Mouse (Mus musculus) lung, postnatal 10 days (tissue): ENCODE data around the gene Pilrb2.
"Not testable (repeated sequence)": the region's sequence is repeated elsewhere in the genome, so short reads cannot be mapped to it uniquely, and the experiment has no call there.

ENCODE experiments used
- DNase-seq: peaks from one replicate; pipeline ENCODE4 v3.0.0; 2021

Pilrb2 gene

DNA sequence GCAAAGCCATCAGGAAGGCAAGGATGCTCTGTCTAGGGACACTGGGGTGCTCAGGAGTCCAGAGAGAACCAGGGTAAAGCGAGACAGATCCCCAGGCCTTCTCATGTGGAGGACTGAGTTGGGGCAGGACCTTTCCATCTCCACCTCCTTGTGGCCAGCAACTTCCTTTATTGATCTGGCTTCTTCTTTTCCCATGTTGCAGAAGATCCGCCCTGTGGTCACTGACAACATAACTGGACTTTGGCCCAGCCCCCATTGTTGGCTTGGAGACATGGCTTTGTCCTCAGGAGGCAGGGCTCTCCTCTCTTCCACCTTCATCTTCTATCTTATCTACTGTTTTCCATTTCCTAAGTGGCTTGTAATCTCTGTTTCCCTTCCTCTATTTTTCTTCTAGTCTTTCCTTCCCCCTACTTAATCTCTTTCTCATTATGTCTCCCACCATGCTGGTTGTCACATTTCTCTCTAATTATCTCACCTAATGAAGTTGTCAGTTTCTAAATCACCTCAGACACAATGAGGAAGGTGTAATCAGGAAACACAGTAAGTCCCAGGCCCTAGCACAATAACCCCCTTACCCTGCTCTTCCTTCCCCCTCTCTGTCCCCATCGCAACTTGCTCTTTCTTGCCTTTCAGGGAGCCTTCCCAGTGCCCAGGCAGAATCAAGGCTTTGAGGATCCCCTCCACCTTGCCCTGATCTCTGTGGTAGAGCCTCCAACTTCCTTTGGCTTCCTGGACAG is at the start of gene Pilrb2:
Gene Pilrb2 (minus strand): TSS at position 172 of the 737 bp plus-strand sequence.
- DNase-seq, result not testable (repeated sequence)

DNA sequence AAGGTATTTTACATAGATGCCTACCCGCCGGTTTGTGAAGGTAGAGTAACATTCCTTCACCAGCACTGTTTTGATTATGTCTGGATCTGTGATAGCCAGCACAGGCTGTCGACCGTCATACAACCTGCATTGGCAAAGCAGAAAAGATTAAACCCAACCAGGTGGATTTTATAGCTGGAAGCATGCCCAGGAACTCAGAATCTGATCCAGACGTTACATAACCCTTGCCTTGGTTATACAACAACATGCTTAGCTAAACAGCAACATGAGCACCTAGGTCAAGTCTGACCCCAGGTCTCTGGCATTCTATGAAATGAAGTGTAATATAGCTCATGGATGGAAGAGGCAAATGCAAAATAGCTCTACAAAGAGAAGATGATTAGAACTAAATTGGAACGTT is 43.9 kb upstream of the Pilrb2 start:
- DNase-seq, result peak; percentile 6

DNA sequence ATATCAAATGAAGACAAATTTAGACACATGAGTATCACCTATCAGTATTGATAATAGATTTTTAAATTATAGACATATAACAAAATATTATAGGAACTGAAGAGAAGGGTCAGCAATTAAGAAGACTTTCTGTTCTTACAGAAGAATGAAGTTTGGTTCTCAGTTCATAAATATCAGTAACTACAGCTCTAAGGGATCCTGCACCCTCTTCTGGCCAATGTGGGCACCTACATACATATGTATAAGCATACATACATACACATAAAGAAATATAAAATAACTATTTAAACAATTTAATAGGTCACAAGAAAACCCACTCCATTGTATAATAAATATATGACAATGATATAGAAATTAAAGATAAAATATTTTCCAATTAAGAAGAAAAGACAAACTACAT is 42.9 kb upstream of the Pilrb2 start:
- no peak for DNase-seq

DNA sequence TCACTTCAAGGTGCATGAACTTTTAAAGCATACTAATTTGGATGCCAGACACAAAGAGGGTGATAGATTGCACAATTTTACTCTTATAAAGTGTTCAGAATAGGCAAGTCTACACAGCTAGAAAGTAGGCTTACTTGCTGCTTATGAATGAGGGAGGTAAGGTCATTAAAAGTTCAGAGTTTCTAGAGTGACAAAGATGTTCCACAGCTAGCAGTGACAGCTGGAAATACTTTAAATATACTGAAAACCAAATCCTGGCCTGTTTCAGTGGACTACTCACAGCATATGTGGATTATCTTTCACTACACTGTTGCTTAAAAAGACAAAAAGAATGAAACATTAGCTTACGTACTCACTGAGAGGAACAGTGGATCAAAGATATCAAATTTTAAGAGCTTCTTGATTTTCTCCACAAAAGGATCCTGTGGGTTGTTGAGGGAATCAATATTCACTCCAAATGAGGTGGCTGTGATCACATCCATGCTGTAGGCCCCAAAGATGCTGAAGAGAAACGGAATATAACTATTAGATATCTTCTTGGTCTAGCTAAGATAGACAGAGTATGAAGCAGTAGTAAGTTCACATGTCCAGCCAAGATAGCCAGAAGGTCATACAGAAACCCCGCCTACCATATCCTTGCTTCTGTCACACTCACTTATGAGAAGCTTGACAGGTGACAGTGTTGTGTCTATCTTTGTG is 38.1 kb upstream of the Pilrb2 start:
- peak; percentile 8 for DNase-seq

DNA sequence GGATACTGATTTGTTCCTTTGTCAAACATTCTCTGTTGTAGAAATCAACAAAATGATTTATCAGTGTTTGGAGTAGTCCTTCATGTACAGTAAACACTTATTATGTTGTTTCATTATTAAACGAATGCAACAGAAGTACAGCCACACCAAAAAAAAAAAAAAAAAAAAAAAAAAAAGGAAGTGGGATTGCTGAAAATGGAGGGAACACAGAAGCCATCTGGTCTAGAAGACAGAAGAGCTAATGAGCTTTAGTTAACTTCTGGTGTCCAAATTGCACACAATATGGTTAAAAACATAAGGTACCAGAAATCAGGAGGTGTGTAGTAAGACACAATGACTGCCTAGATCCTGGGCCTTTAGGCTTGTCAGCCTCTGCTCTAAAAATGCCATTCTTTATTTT is 26.2 kb upstream of the Pilrb2 start:
- no peak for DNase-seq

DNA sequence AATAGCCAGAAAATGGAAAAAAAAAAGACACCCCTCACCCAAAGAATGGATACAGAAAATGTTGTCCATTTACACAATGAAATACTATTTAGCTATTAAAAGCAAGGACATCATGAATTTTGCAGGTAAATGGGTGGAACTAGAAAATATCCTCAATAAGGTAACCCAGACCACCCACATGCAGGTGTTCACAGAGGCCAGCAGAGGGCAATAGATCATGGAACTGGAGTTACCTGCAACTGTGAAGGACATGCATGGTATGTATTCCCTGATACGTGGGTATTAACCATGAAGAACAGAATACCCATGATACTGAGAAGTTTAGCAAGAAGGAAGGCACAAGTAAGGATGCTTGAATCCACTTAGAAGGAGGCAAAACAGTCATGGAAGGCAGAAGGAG is 21.3 kb upstream of the Pilrb2 start:
- no peak for DNase-seq

DNA sequence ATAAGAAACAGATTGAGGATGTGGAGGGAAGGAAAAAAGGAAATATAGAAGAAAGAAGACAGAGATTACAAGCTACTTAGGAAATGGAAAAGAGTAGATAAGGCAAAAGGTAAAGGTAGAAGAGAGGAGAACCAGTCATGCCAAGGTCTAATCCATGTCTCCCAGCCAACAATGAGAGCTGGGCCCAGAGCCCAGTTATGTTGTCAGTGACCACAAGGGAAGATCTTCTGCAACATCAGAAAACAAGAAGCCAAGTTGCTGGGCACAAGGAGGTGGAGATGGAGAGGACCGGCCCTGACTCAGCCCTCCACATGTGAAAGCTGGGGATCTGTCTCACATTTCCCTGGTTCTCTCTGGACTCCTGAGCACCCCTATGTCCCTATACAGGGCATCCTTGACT is 16.1 kb upstream of the Pilrb2 start:
- DNase-seq, result no peak

DNA sequence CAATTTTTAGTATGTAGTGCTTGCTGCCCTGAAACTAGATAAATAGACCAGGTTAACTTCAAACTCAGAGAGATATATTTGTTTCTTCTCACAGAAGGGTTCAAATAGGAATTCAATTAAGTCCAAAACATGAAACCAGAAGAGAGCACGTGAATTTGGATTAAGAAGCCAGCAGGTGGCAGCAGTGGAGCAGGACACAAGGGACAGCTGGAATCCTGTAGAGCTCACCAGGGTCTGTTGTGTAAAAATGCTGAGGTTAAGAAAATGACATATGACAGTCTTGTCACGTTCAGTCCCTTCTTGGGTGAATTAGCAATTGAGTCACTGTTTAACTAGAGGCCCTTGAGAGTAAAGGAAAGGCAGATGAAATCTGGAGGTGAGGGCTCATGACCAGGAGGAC is 14.3 kb upstream of the Pilrb2 start:
- DNase-seq, result peak; percentile 77

DNA sequence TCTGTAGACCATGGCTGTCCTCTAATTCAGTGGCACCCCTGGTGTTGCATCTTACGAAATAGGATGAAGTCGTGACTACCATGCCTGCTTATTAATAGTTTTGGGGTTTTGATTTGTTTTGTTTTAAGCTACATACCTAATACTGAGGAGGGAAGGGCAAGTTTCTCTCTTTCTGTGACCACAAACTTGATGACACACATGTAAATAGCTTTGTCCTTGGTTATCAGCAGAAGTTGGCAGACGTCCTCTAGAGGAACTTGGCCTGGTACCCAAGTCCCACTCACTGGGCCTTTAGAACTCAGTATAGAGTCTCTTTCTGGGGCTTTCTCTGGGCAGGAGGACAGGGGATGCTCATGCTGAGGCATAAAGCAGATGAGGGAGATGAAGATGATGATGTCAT is 11.7 kb upstream of the Pilrb2 start:
- DNase-seq, result no peak

DNA sequence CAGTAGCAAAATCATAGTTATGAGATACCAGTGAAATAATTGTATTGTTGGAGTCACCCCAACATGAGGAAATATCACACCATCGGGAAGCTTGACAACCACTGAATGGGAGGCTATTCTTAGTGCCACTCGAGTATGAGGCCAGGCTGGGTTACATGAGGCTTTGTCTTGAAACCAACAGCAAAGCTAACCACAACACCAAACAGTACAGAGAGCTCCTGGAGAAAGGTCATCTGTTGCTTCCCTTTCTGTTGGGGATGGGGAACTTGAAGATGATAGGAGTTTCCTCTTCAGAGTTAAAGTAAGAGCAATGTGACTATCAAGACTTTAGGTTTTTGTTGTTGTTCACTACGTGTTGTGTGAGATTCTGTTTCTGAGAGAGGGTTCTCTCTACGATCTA is 11.3 kb upstream of the Pilrb2 start:
- DNase-seq, result no peak

DNA sequence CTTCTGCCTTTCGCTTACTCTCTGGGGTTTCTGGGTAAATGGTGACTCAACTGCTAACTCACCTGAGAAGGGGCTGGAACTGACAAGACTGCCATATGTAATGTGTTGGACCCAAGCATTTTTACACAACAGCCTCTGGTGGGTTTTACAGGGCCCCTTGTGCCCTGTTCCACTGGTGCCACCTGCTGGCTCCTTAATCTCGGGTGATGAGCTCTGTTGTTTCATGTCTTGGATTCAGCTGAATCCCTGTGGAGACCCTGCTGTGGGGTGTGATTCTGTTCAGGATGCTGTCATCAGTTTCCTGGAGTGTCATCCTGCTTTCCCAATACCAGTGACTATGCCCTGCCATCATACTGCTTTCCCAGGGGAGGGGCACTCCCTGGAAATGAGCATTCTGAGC is 6.2 kb upstream of the Pilrb2 start:
- DNase-seq, result peak; percentile 54

DNA sequence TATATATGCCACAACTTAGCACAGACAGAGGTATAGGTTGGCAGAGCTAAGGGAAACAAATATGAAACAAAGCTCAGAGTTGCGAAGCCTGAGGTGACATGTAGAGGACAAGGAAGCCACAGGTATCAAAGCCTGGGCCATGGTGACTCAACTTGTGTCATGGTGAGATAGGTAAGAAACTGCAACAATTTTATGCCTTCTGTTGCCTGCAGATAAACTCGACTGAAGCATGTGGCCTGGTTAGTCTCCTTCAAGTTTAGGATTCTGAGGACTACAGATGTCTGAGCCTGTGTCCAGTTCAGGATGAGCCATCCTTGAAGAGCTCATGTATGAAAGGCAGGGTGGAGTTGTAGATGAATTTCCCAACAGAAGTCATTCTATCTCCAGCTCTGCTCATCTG is 3.4 kb upstream of the Pilrb2 start:
- no peak for DNase-seq

DNA sequence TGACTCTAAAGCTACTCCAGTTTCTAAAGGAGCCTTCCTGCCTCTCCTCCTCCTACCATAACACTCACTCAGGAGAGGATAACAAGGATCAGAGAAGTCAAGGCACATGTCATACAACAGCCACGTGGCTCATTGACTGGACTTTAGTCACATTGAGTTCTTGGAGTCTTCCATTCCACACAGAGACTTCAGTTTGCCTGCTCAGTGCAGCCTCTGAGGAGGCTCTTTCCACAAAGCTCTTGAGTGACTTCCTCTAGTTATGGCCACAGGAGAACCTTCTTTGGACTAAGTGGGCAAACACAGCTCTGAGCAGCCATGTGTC is 727 bp upstream of the Pilrb2 start:
- DNase-seq, result not testable (repeated sequence)

DNA sequence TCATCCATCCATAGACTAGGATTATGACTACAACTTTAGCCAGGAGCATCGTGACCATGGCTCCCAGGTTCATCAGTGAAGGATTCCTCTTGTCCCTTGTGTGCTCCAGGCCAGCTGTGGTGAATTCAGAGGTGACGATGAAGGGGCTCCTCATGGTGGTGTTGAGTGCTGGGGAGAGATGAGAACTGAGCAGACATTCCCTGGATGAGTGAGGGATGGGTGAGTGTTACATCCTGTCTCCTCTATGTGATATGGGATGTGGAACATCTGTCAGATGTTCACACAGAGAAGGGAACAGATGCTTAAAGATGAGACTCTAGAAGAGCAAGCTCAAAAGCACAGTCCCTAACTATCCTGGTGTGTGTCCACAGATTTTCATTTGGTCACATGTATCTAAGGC is 3.0 kb downstream of the Pilrb2 start:
- not testable (repeated sequence) for DNase-seq

DNA sequence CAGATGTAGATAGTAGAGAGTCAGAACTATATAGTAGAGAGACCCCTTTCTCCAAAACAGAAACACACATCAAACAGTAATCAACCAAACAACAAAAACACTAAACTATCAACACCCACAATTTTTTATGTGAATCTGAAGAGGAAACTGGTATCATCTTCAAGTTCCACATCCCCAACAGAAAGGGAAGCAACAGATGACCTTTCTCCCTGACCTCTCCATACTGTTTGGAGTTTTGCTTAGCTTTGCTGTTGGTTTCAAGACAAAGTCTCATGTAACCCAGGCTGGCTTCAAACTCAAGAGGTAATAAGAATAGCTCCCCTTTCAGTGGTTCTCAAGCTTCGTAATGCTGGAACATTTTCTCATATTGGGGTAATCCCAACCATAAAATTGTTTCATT is 7.6 kb downstream of the Pilrb2 start:
- not testable (repeated sequence) for DNase-seq

DNA sequence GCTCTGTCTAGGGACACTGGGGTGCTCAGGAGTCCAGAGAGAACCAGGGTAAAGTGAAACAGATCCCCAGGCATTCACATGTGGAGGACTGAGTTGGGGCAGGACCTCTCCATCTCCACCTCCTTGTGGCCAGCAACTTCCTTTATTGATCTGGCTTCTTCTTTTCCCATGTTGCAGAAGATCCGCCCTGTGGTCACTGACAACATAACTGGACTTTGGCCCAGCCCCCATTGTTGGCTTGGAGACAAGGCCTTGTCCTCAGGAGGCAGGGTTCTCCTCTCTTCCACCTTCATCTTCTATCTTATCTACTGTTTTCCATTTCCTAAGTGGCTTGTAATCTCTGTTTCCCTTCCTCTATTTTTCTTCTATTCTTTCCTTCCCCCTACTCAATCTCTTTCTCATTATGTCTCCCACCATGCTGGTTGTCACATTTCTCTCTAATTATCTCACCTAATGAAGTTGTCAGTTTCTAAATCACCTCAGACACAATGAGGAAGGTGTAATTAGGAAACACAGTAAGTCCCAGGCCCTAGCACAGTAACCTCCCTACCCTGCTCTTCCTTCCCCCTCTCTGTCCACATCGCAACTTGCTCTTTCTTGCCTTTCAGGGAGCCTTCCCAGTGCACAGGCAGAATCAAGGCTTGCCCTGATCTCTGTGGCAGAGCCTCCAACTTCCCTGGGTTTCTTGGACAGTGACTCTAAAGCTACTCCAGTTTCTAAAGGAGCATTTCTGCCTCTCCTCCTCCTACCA is 13.5 kb downstream of the Pilrb2 start, which contains the start of gene Pilrb1:
Gene Pilrb1 (minus strand): TSS at position 147 of the 751 bp plus-strand sequence.
- peak; percentile 22 for DNase-seq

DNA sequence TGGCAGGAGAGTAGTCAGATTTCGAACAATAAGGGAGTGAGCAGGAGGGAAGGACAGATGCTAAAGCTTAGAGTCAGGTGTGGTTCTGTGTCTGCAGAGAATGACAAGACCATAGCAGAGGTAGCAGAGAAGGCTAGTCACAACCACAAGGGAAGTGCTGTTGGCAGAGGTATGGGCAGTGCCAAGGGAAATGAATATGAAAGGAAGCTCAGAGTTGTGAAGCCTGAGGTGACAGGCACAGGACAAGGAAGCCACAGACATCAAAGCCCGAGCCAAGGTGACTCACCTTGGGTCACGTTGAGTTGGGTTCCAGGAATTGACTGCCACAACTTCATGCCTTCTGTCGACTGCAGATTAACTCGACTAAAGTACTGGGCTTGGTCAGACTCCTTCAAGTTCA is 14.7 kb downstream of the Pilrb2 start:
- DNase-seq, result not testable (repeated sequence)

DNA sequence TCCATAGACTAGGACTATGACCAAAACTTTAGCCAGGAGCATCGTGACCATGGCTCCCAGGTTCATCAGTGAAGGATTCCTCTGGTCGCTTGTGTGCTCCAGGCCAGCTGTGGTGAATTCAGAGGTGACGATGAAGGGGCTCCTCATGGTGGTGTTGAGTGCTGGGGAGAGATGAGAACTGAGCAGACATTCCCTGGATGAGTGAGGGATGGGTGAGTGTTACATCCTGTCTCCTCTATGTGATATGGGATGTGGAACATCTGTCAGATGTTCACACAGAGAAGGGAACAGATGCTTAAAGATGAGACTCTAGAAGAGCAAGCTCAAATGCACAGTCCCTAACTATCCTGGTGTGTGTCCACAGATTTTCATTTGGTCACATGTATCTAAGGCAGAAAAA is 16.7 kb downstream of the Pilrb2 start:
- not testable (repeated sequence) for DNase-seq

DNA sequence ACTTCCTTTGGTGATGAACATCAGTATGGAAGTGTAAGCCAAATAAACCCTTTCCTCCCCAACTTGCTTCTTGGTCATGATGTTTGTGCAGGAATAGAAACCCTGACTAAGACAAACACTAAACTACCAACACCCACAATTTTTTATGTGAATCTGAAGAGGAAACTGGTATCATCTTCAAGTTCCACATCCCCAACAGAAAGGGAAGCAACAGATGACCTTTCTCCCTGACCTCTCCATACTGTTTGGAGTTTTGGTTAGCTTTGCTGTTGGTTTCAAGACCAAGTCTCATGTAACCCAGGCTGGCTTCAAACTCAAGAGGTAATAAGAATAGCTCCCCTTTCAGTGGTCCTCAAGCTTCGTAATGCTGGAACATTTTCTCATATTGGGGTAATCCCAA is 21.3 kb downstream of the Pilrb2 start:
- not testable (repeated sequence) for DNase-seq

DNA sequence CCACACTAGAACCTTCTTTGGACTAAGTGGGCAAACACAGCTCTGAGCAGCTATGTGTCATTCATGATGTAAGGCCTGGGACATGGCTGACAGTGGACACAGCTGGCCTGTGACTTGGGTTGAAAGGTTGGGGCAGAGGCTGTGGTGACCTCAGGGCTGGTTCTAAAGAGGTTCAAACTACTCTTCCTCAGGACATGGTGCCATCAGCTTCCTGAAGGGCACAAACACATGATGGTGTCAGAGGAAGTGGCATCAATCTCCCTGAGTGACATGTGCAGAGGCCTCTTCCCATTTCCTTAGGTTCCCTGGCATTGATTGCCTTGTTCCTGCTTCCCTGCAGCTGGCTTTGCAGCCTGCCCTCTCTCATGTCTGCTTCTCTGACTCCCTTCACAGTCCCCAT is 34.5 kb downstream of the Pilrb2 start:
- DNase-seq, result not testable (repeated sequence)

DNA sequence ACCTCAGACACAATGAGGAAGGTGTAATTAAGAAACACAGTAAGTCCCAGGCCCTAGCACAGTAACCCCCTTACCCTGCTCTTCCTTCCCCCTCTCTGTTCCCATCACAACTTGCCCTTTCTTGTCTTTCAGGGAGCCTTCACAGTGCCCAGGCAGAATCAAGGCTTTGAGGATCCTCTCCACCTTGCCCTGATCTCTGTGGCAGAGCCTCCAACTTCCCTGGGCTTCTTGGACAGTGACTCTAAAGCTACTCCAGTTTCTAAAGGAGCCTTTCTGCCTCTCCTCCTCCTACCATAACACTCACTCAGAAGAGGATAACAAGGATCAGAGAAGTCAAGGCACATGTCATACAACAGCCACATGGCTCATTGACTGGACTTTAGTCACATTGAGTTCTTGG is 35.0 kb downstream of the Pilrb2 start:
- no peak for DNase-seq

DNA sequence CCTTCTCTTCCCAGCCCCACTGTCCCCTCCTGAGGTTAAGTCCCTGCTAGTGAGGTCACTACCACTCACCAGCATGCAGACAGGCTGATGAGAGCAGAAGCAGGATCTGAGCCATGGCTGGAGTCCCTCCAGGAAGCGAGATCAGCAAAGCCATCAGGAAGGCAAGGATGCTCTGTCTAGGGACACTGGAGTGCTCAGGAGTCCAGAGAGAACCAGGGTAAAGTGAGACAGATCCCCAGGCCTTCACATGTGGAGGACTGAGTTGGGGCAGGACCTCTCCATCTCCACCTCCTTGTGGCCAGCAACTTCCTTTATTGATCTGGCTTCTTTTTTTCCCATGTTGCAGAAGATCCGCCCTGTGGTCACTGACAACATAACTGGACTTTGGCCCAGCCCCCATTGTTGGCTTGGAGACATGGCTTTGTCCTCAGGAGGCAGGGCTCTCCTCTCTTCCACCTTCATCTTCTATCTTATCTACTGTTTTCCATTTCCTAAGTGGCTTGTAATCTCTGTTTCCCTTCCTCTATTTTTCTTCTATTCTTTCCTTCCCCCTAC is 35.6 kb downstream of the Pilrb2 start, which contains the start of gene Pilra:
Gene Pilra (minus strand): TSS at position 316 of the 555 bp plus-strand sequence.
- DNase-seq, result not testable (repeated sequence)

DNA sequence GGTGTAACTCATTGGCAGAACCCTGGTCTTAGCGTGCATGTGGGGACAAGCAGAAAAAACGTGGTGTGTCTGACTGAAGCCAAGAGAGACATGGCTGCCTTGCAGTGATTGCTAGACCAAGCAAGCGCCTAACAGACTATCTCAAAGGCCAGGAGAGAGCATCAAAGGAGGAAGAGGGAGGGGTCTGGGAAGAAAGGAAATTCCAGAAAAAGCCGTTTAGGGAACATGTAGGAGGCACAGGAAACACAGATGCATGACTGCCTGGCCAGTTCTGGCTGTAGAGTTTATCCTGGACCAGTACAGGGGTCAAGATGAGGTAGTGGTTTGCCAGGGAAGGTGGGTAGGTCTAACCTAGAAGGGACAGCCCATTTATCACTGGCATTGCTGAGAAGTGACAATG is 38.1 kb downstream of the Pilrb2 start:
- no peak for DNase-seq
